Mouse (Mus musculus) erythroblast, embryonic 14.5 days (primary cell): Measurements from ENCODE around the gene B830017H08Rik.

Source experiments
- GATA1 ChIP-seq: IDR thresholded peaks from 2 replicates; pipeline ENCODE4 v1.6.1; 2012; ENCODE audit warnings: low read length, inconsistent platforms, mixed read lengths
- TAL1 ChIP-seq: IDR thresholded peaks from 3 replicates; pipeline ENCODE4 v1.6.1; 2012; ENCODE audit warnings: low read length, inconsistent platforms, mixed read lengths

GRCm38 (mm10) chr16:17785337-17785736 is 47.6 kb upstream of the B830017H08Rik start:
- no peak for TF ChIP-seq TAL1
- TF ChIP-seq GATA1 = no peak
